Mouse (Mus musculus): Measurements from ENCODE around the gene Cox7b. TPM values are rescaled to one million over a fixed set of nuclear protein-coding genes. Genes with fewer than 3 reads are reported as not detected.
A peak's percentile ranks its signal among the peaks of the same experiment; 100 is the strongest.

The Cox7b gene
- polyA plus RNA-seq, 1 experiment from 2014 or later: 319 TPM

GRCm38 (mm10) chrX:106030176-106030575, 14.7 kb downstream of the Cox7b start:
- Histone ChIP-seq H3K4me2 (replicated peaks) (no peak overlapping the region), H3K27me3 (replicated peaks) (no peaks in the 10 kb centered on the region), H3K4me1 (no peaks in the 10 kb centered on the region; the same call in 1 of the 2 replicates), H3K36me3 (no peaks in the 10 kb centered on the region), H3K27ac (no peak overlapping the region), H3K9me3 (no peaks in the 10 kb centered on the region), H3K9ac (no peak overlapping the region), H3K4me3 (no peak overlapping the region)
- 78% methylated on average over 5 of the region's 5 CpGs for WGBS
- ATAC-seq (ENCODE audit: low FRiP score, low read depth): no peak

- no peak for ATAC-seq (ENCODE audit: low FRiP score, low read depth)
- H3K9ac ChIP-seq: no peak overlapping the region
- no peak overlapping the region for H3K27ac ChIP-seq
- H3K4me3 ChIP-seq: no peak overlapping the region
- H3K27me3 ChIP-seq (replicated peaks): no peaks in the 10 kb centered on the region
- no peak overlapping the region for H3K4me2 ChIP-seq (replicated peaks)
- no peaks in the 10 kb centered on the region for H3K9me3 ChIP-seq
- H3K4me1 ChIP-seq: no peaks in the 10 kb centered on the region; the same call in 1 of the 2 replicates
- no peaks in the 10 kb centered on the region for H3K36me3 ChIP-seq
Observed at GRCm38 (mm10) chrX:106031124-106031523, 15.6 kb downstream of the Cox7b start.

- no peaks in the 10 kb centered on the region for H3K9me3 ChIP-seq
- no peak overlapping the region for H3K4me2 ChIP-seq (replicated peaks)
- no peaks in the 10 kb centered on the region for H3K36me3 ChIP-seq
- H3K4me1 ChIP-seq: no peaks in the 10 kb centered on the region; the same call in 1 of the 2 replicates
- no peak overlapping the region for H3K27ac ChIP-seq
- H3K9ac ChIP-seq: no peak overlapping the region
- no peaks in the 10 kb centered on the region for H3K27me3 ChIP-seq (replicated peaks)
- WGBS: 87% methylated on average over 2 of the region's 2 CpGs
- ATAC-seq (ENCODE audit: low FRiP score, low read depth): no peak
- H3K4me3 ChIP-seq: no peak overlapping the region
Observed at GRCm38 (mm10) chrX:106035727-106036126, 20.2 kb downstream of the Cox7b start.

GRCm38 (mm10) chrX:106037185-106037752, 21.8 kb downstream of the Cox7b start:
- no peaks in the 10 kb centered on the region for H3K4me1 ChIP-seq
- no peaks in the 10 kb centered on the region for H3K9me3 ChIP-seq
- 85% methylated on average over 3 of the region's 3 CpGs for WGBS
- no peak overlapping the region for H3K4me2 ChIP-seq (replicated peaks)
- H3K4me3 ChIP-seq: no peak overlapping the region
- no peak overlapping the region for H3K9ac ChIP-seq
- H3K27ac ChIP-seq: no peak overlapping the region
- H3K27me3 ChIP-seq (replicated peaks): no peaks in the 10 kb centered on the region
- H3K36me3 ChIP-seq: no peaks in the 10 kb centered on the region
- ATAC-seq (ENCODE audit: low FRiP score, low read depth): no peak

GRCm38 (mm10) chrX:106043863-106044617, 28.5 kb downstream of the Cox7b start:
- Histone ChIP-seq H3K27ac (no peak overlapping the region), H3K27me3 (replicated peaks) (no peaks in the 10 kb centered on the region), H3K9me3 (no peaks in the 10 kb centered on the region), H3K4me1 (0 out of 2 replicates have a peak, but pooled peaks cover 4% of the 10 kb centered on the region), H3K9ac (no peak overlapping the region), H3K36me3 (no peaks in the 10 kb centered on the region), H3K4me3 (no peak overlapping the region), H3K4me2 (replicated peaks) (no peak overlapping the region)
- WGBS: 48% methylated on average over 8 of the region's 8 CpGs
- no peak for ATAC-seq (ENCODE audit: low FRiP score, low read depth)

GRCm38 (mm10) chrX:106045455-106045854, 30.0 kb downstream of the Cox7b start:
- H3K36me3 ChIP-seq: no peaks in the 10 kb centered on the region
- ATAC-seq (ENCODE audit: low FRiP score, low read depth): peak; percentile 61; the same call in 1 of the 2 replicates
- H3K9me3 ChIP-seq: no peaks in the 10 kb centered on the region
- H3K9ac ChIP-seq: no peak overlapping the region
- 32% methylated on average over 2 of the region's 2 CpGs for WGBS
- no peak overlapping the region for H3K4me2 ChIP-seq (replicated peaks)
- no peak overlapping the region for H3K27ac ChIP-seq
- H3K4me3 ChIP-seq: no peak overlapping the region
- no peaks in the 10 kb centered on the region for H3K27me3 ChIP-seq (replicated peaks)
- 0 out of 2 replicates have a peak, but pooled peaks cover 4% of the 10 kb centered on the region for H3K4me1 ChIP-seq

- no peak overlapping the region for H3K27ac ChIP-seq
- H3K9ac ChIP-seq: no peak overlapping the region
- H3K36me3 ChIP-seq: no peaks in the 10 kb centered on the region
- no peak for ATAC-seq (ENCODE audit: low FRiP score, low read depth)
- H3K4me2 ChIP-seq (replicated peaks): no peak overlapping the region
- H3K4me1 ChIP-seq: 0 out of 2 replicates have a peak, but pooled peaks cover 4% of the 10 kb centered on the region
- H3K27me3 ChIP-seq (replicated peaks): no peaks in the 10 kb centered on the region
- no peaks in the 10 kb centered on the region for H3K9me3 ChIP-seq
- H3K4me3 ChIP-seq: no peak overlapping the region
- 64% methylated on average over 9 of the region's 9 CpGs for WGBS
Observed at GRCm38 (mm10) chrX:106045928-106046327, 30.4 kb downstream of the Cox7b start.

GRCm38 (mm10) chrX:106048191-106048590, 32.7 kb downstream of the Cox7b start:
- Histone ChIP-seq H3K4me1 (0 out of 2 replicates have a peak, but pooled peaks cover 4% of the 10 kb centered on the region), H3K36me3 (no peaks in the 10 kb centered on the region), H3K4me3 (no peak overlapping the region), H3K9me3 (no peaks in the 10 kb centered on the region), H3K9ac (no peak overlapping the region), H3K27ac (no peak overlapping the region), H3K27me3 (replicated peaks) (no peaks in the 10 kb centered on the region), H3K4me2 (replicated peaks) (no peak overlapping the region)
- no peak for ATAC-seq (ENCODE audit: low FRiP score, low read depth)
- WGBS: 82% methylated on average over 1 of the region's 1 CpGs

Other genes with a start within 250 kb of the Cox7b start
- gene Atrx, start 86.3 kb upstream of the Cox7b start, polyA plus RNA-seq (2016; fragmentation: Nextera tagmentation; extraction: Ambion mirVana): 203 and 219 TPM in 2 replicates
- gene Magt1, start 3.8 kb upstream of the Cox7b start, polyA plus RNA-seq (2016; fragmentation: Nextera tagmentation; extraction: Ambion mirVana): 38.5 and 39.0 TPM in 2 replicates
- gene Atp7a, start 11.6 kb downstream of the Cox7b start, polyA plus RNA-seq (2016; fragmentation: Nextera tagmentation; extraction: Ambion mirVana): 24.3 and 25.1 TPM in 2 replicates
- 0.27 and 0.45 TPM in 2 replicates for gene Tlr13, start 127.5 kb downstream of the Cox7b start, polyA plus RNA-seq (2016; fragmentation: Nextera tagmentation; extraction: Ambion mirVana)
- gene Pgk1, start 171.4 kb downstream of the Cox7b start, polyA plus RNA-seq (2016; fragmentation: Nextera tagmentation; extraction: Ambion mirVana): 310 and 332 TPM in 2 replicates
- 12.0 and 13.2 TPM in 2 replicates for gene Taf9b, start 205.5 kb downstream of the Cox7b start, polyA plus RNA-seq (2016; fragmentation: Nextera tagmentation; extraction: Ambion mirVana)
- not detected in 2 replicates for gene Fnd3c2, start 239.7 kb downstream of the Cox7b start, polyA plus RNA-seq (2016; fragmentation: Nextera tagmentation; extraction: Ambion mirVana)